Mouse (Mus musculus) myocyte (in vitro differentiated cells): ENCODE results near the gene Olfr130. TPM values are rescaled to one million over a fixed set of nuclear protein-coding genes. Genes with fewer than 3 reads are reported as not detected.

Experiments
- H3K27me3 ChIP-seq: one replicate; pipeline ENCODE4 v1.6.1; 2011; ENCODE audit not compliant: control insufficient read depth, insufficient read depth, insufficient read length
- H3K36me3 ChIP-seq: one replicate; pipeline ENCODE4 v1.6.1; 2011; ENCODE audit not compliant: control insufficient read depth, insufficient read depth
- H3K4me2 ChIP-seq: one replicate; pipeline ENCODE4 v1.6.1; 2011; ENCODE audit warnings: low read depth, control low read depth
- H3K4me3 ChIP-seq: one replicate; pipeline ENCODE4 v1.5.1; 2011; ENCODE audit warnings: mild to moderate bottlenecking, control low read depth, moderate library complexity
- H3K79me2 ChIP-seq: one replicate; pipeline ENCODE4 v1.6.1; 2011; ENCODE audit not compliant: control insufficient read depth, insufficient read depth
- H3ac ChIP-seq: one replicate; pipeline ENCODE4 v1.6.1; 2011; ENCODE audit not compliant: control insufficient read depth, insufficient read length
- E2F4 ChIP-seq: IDR thresholded peaks from one replicate; pipeline ENCODE4 v1.6.1; 2011; ENCODE audit warnings: mild to moderate bottlenecking, control low read depth, moderate library complexity; ENCODE audit not compliant: insufficient read depth
- MYOD1 ChIP-seq, 3 experiments: IDR thresholded peaks; one replicate each; pipeline ENCODE4 v1.6.1; 2011; ENCODE audit warnings: control low read depth in 2 of 3, low read depth in 2 of 3, mild to moderate bottlenecking in 2 of 3, moderate library complexity in 1 of 3; ENCODE audit not compliant: insufficient read length in 2 of 3, control insufficient read depth in 1 of 3
- MYOG ChIP-seq, 3 experiments: IDR thresholded peaks; one replicate each; pipeline ENCODE4 v1.6.1; 2011; ENCODE audit warnings: control low read depth in 2 of 3, low read depth in 2 of 3, mild to moderate bottlenecking in 2 of 3; ENCODE audit not compliant: insufficient read length in 2 of 3, control insufficient read depth in 1 of 3, insufficient read depth in 1 of 3
- POLR2A ChIP-seq: IDR thresholded peaks from one replicate; pipeline ENCODE4 v1.6.1; 2011; ENCODE audit warnings: low read depth, mild to moderate bottlenecking, control low read depth, moderate library complexity; ENCODE audit not compliant: insufficient read length
- POLR2AphosphoS2 ChIP-seq: IDR thresholded peaks from one replicate; pipeline ENCODE4 v1.6.1; 2011; ENCODE audit warnings: low read depth, control low read depth; ENCODE audit not compliant: insufficient read length
- REST ChIP-seq: IDR thresholded peaks from one replicate; pipeline ENCODE4 v1.6.1; 2011; ENCODE audit warnings: mild to moderate bottlenecking, control low read depth, moderate library complexity; ENCODE audit not compliant: insufficient read depth, insufficient read length
- SRF ChIP-seq: IDR thresholded peaks from one replicate; pipeline ENCODE4 v1.6.1; 2011; ENCODE audit warnings: low read depth; ENCODE audit not compliant: control insufficient read depth, insufficient read length
- TCF12 ChIP-seq: IDR thresholded peaks from one replicate; pipeline ENCODE4 v1.6.1; 2011; ENCODE audit warnings: mild to moderate bottlenecking, control low read depth; ENCODE audit not compliant: poor library complexity, insufficient read depth, severe bottlenecking
- TCF3 ChIP-seq: IDR thresholded peaks from one replicate; pipeline ENCODE4 v1.6.1; 2011; ENCODE audit warnings: low read depth, control low read depth; ENCODE audit not compliant: insufficient read length
- USF1 ChIP-seq: IDR thresholded peaks from one replicate; pipeline ENCODE4 v1.6.1; 2011; ENCODE audit warnings: low read depth, mild to moderate bottlenecking, control low read depth, moderate library complexity
- polyA plus RNA-seq: library from polyadenylated mRNA; unstranded; fragments of >200 nt; fragmentation: generic; extraction: Trizol; gene quantifications from one replicate; pipeline ENCODE4 v1.2.1, GENCODE M21; 2012; ENCODE audit warnings: missing spikeins

Olfr130 gene
- polyA plus RNA-seq, 1 experiment = not detected

DNA sequence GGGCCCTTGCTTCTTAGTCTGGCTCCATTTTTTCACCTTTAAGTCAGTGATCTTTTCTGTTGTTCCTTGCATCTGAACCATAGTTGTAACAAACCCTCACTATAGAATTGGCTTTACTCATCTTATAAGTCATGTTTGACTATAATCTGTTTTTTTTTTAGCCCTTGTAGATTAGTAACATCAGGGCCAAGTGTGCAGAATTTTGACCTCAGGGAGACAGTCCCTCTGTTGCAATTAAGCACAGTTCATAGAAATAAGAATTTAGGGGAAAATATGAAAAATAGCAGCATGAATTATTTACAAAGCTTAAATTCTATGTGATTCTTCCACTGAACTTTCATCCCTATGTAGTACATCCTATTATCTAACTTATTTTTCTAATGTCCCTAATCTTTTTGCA lies 24.9 kb downstream of the Olfr130 start, which contains the start of gene Olfr131:
TSS of gene Olfr131 (minus strand) at position 101 of the 400 bp plus-strand sequence.
- no peak within 1 kb of the TSS for H3ac ChIP-seq
- no peak for TF ChIP-seq USF1
- TF ChIP-seq POLR2AphosphoS2 = no peak
- TF ChIP-seq E2F4 = no peak
- TF ChIP-seq REST = no peak
- no peak for TF ChIP-seq MYOG (IDR thresholded peaks at IDR 0.05; ENCODE audit: control insufficient read depth in 1 of 3, insufficient read depth in 1 of 3, insufficient read length in 2 of 3, low read depth in 2 of 3)
- TF ChIP-seq POLR2A = no peak
- no peak for TF ChIP-seq TCF12
- TF ChIP-seq MYOD1 (IDR thresholded peaks at IDR 0.05; ENCODE audit: control insufficient read depth in 1 of 3, insufficient read length in 2 of 3, low read depth in 2 of 3) = no peak
- TF ChIP-seq SRF = no peak
- no peak for TF ChIP-seq TCF3
- H3K4me3 ChIP-seq = no peak within 1 kb of the TSS
- no peaks in the 10 kb centered on the region for H3K27me3 ChIP-seq
- H3K36me3 ChIP-seq = no peaks in the 10 kb centered on the region
- H3K79me2 ChIP-seq = no peaks in the 10 kb centered on the region
- H3K4me2 ChIP-seq = no peak within 1 kb of the TSS

Other genes starting within 250 kb of the Olfr130 start
- not detected for gene Olfr125, start 231.0 kb upstream of the Olfr130 start, polyA plus RNA-seq
- gene Olfr126, start 216.4 kb upstream of the Olfr130 start, polyA plus RNA-seq = not detected
- gene Olfr127, start 163.5 kb upstream of the Olfr130 start, polyA plus RNA-seq = not detected
- not detected for gene Olfr128, start 143.4 kb upstream of the Olfr130 start, polyA plus RNA-seq
- gene Olfr761, start 110.8 kb upstream of the Olfr130 start, polyA plus RNA-seq = not detected
- gene Olfr129, start 3.8 kb upstream of the Olfr130 start, polyA plus RNA-seq = not detected
- gene Olfr131, start 24.8 kb downstream of the Olfr130 start, polyA plus RNA-seq = not detected
- gene Olfr132, start 70.6 kb downstream of the Olfr130 start, polyA plus RNA-seq = not detected
- gene Olfr133, start 81.4 kb downstream of the Olfr130 start, polyA plus RNA-seq = not detected
- not detected for gene Olfr134, start 107.5 kb downstream of the Olfr130 start, polyA plus RNA-seq
- not detected for gene Olfr135, start 140.4 kb downstream of the Olfr130 start, polyA plus RNA-seq
- gene Olfr138, start 197.1 kb downstream of the Olfr130 start, polyA plus RNA-seq = not detected
- gene Olfr137, start 243.6 kb downstream of the Olfr130 start, polyA plus RNA-seq = not detected